Mouse (Mus musculus) spleen, adult 2 months (tissue): ENCODE data around the gene Gm20683. TPM values are rescaled to one million over a fixed set of nuclear protein-coding genes. Genes with fewer than 3 reads are reported as not detected.
A peak's percentile ranks its signal among the peaks of the same experiment; 100 is the strongest.

Experiments
- DNase-seq, 2 experiments: peaks; one replicate each; pipeline versions ENCODE4 v3.0.0 to v3.0.0-alpha.2; 2012 to 2021; ENCODE audit warnings: low spot score in 2 of 2, low read depth in 1 of 2
- H3K27ac ChIP-seq: fragments of 200-500 bp; 2 replicates; pipeline ENCODE4 v1.5.1; 2012; ENCODE audit warnings: low read length, inconsistent platforms; ENCODE audit not compliant: insufficient read depth
- H3K27me3 ChIP-seq: fragments of 200-500 bp; 2 replicates; pipeline ENCODE4 v1.6.1; 2012; ENCODE audit warnings: mild to moderate bottlenecking, moderate library complexity, low read length, inconsistent platforms; ENCODE audit not compliant: control insufficient read depth, insufficient read depth
- H3K36me3 ChIP-seq: fragments of 200-500 bp; 2 replicates; pipeline ENCODE4 v1.6.1; 2012; ENCODE audit warnings: mild to moderate bottlenecking, low read length, inconsistent platforms; ENCODE audit not compliant: control insufficient read depth, insufficient read depth
- H3K4me1 ChIP-seq: fragments of 200-500 bp; 2 replicates; pipeline ENCODE4 v1.6.1; 2011; ENCODE audit warnings: inconsistent platforms; ENCODE audit not compliant: control insufficient read depth, insufficient read depth, insufficient read length
- H3K4me3 ChIP-seq: fragments of 200-500 bp; 2 replicates; pipeline ENCODE4 v1.5.1; 2011; ENCODE audit warnings: mild to moderate bottlenecking, inconsistent platforms; ENCODE audit not compliant: insufficient read depth, insufficient read length; ENCODE audit errors: extremely low read depth
- CTCF ChIP-seq: fragments of 200-500 bp; IDR thresholded peaks from 2 replicates; pipeline ENCODE4 v1.5.1; 2011; ENCODE audit warnings: mild to moderate bottlenecking, inconsistent platforms; ENCODE audit not compliant: insufficient read depth, insufficient read length, insufficient replicate concordance; ENCODE audit errors: extremely low read depth
- POLR2A ChIP-seq: fragments of 200-500 bp; IDR thresholded peaks from 2 replicates; pipeline ENCODE4 v1.6.1; 2011; ENCODE audit warnings: low read depth, low read length, inconsistent platforms
- WGBS: fragments of 180-500 bp; shearing (Covaris S2); methylation state at CpG from one replicate; pipeline ENCODE4 v1.1.7; 2018; 5-methylcytosine and 5-hydroxymethylcytosine counted together
- polyA plus RNA-seq: library from polyadenylated mRNA; depleted of rRNA; stranded (reverse); fragments of >200 nt; gene quantifications from 2 replicates; pipeline ENCODE4 v1.2.3, GENCODE M21; 2012

The Gm20683 gene
- polyA plus RNA-seq, 1 experiment: 29.5 TPM

DNA sequence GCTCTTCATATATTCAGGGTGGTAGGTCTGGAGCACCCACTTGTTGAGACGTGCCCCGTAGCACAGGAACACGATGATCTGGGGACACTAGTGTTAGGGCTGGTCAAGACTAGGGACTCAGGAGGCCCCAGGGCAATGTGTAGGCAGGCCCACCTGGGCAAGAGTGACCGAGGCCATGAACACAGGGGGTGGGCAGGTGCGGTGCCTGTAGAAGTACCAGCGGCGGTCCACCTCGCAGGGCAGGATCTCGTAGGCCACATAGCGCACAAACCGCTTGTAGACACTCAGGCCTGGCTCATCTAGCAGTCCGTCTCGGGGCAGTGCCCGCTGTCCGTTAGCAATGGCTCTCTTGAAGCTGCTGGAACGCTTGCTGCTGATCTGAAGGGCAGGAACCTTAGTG is 5.7 kb downstream of the Gm20683 start:
- Histone ChIP-seq H3K27me3 (no peaks in the 10 kb centered on the region), H3K4me1 (peaks cover 17% of the 10 kb centered on the region), H3K4me3 (no peak overlapping the region), H3K36me3 (peaks cover 24% of the 10 kb centered on the region), H3K27ac (no peak overlapping the region)
- WGBS: 91% methylated on average over 16 of the region's 16 CpGs
- TF ChIP-seq CTCF (no peak), POLR2A (no peak)
- DNase-seq: no peak

DNA sequence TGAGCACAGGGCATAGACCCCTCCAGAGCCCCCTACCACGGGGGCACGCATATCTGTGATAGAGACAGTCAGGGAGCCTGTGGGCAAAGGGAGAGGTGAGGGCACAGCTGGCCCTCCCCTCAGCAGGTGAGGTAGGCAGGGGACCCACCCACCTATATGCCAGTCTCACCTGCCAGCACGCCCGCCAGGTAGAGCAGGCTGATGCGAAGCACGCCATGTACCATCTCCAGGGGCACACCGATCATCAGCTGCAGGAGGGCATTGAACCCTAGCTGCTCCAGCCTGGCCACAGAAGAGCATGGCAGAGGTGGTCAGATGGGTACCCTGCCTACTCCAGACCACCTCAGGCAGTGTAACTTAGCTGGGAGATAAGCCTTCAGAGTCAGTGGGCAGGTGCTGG is 6.3 kb downstream of the Gm20683 start:
- TF ChIP-seq CTCF (no peak), POLR2A (no peak)
- H3K4me3 ChIP-seq: no peak overlapping the region
- no peaks in the 10 kb centered on the region for H3K27me3 ChIP-seq
- peaks cover 17% of the 10 kb centered on the region for H3K4me1 ChIP-seq
- no peak overlapping the region for H3K27ac ChIP-seq
- WGBS: 92% methylated on average over 7 of the region's 7 CpGs
- DNase-seq: no peak
- peaks cover 23% of the 10 kb centered on the region for H3K36me3 ChIP-seq

- 95% methylated on average over 12 of the region's 12 CpGs for WGBS
Observed at GRCm38 (mm10) chr17:25834595-25835222, 6.9 kb downstream of the Gm20683 start.

GRCm38 (mm10) chr17:25833961-25834594 is 7.5 kb downstream of the Gm20683 start:
- peaks cover 24% of the 10 kb centered on the region for H3K4me1 ChIP-seq
- peak overlapping the region; percentile 86; the same call in 1 of the 2 replicates for H3K27ac ChIP-seq
- DNase-seq: no peak
- TF ChIP-seq CTCF (no peak), POLR2A (no peak)
- peaks cover 12% of the 10 kb centered on the region for H3K36me3 ChIP-seq
- peak overlapping the region; percentile 90; the same call in 1 of the 2 replicates for H3K4me3 ChIP-seq
- H3K27me3 ChIP-seq: no peaks in the 10 kb centered on the region
- WGBS: 59% methylated on average over 6 of the region's 6 CpGs

More at GRCm38 (mm10) chr17:25834595-25835222, 6.9 kb downstream of the Gm20683 start:
- H3K36me3 ChIP-seq: peaks cover 18% of the 10 kb centered on the region
- no peak for TF ChIP-seq CTCF
- no peak for TF ChIP-seq POLR2A
- H3K27ac ChIP-seq: no peak overlapping the region
- no peaks in the 10 kb centered on the region for H3K27me3 ChIP-seq
- DNase-seq: no peak
- peaks cover 17% of the 10 kb centered on the region for H3K4me1 ChIP-seq
- H3K4me3 ChIP-seq: no peak overlapping the region

DNA sequence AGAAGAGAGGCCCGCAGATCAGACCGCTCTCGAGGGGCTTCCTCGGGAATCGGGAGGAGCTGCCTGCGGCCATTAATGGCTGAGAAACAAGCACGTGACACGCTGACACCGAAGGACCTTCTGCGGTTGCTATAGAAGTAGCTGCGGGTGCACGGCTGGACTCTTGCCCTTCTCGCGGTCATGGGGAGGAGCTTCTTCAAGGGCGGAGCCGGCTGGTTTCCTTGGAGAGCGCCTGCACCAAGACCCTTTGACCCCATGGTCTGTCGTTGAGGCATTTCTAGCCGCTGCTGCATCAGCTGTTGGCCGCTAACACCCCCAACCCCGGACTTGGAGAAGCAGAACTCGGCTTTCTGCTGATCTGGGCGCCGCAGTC is 8.3 kb downstream of the Gm20683 start, which contains the start of gene Stub1:
Stub1 (minus strand) TSS at position 114 of the 373 bp plus-strand sequence.
- peak within 1 kb of the TSS; percentile 90 for H3K4me3 ChIP-seq
- peak in 1 of 2 experiments; percentile 65 for DNase-seq
- no peaks in the 10 kb centered on the region for H3K27me3 ChIP-seq
- TF ChIP-seq POLR2A (no peak), CTCF (no peak)
- WGBS: under 1% methylated on average over 24 of the region's 24 CpGs
- H3K36me3 ChIP-seq: peaks cover 12% of the 10 kb centered on the region
- peaks cover 27% of the 10 kb centered on the region for H3K4me1 ChIP-seq
- peak within 1 kb of the TSS; percentile 86 for H3K27ac ChIP-seq

GRCm38 (mm10) chr17:25832436-25833290 is 8.9 kb downstream of the Gm20683 start:
- Histone ChIP-seq H3K27ac (peak overlapping the region; percentile 86), H3K4me3 (peak overlapping the region; percentile 90), H3K36me3 (peaks cover 12% of the 10 kb centered on the region), H3K4me1 (peaks cover 29% of the 10 kb centered on the region), H3K27me3 (no peaks in the 10 kb centered on the region)
- WGBS: under 1% methylated on average over 77 of the region's 77 CpGs
- TF ChIP-seq CTCF: no peak
- TF ChIP-seq POLR2A: peak; percentile 63
- peak; percentile 95 to 99 for DNase-seq
